Mouse (Mus musculus): ENCODE data around the gene Usp48. TPM values are rescaled to one million over a fixed set of nuclear protein-coding genes. Genes with fewer than 3 reads are reported as not detected.

Usp48 gene
- polyA plus RNA-seq, 1 experiment from 2014 or later = 100 TPM

GRCm38 (mm10) chr4:137706510-137706909, 113.0 kb downstream of the Usp48 start:
- H3K9ac ChIP-seq (replicated peaks) = no peak overlapping the region; the same call in 1 of the 2 replicates
- no peak for ATAC-seq (ENCODE audit: insufficient number of reproducible peaks, insufficient read depth, low FRiP score, low TSS enrichment, low read depth)
- peaks cover 20% of the 10 kb centered on the region for H3K4me1 ChIP-seq (replicated peaks)
- 76% methylated on average over 7 of the region's 7 CpGs for WGBS
- peaks cover 24% of the 10 kb centered on the region; the same call in 1 of the 2 replicates for H3K27me3 ChIP-seq
- H3K27ac ChIP-seq = no peak overlapping the region
- no peaks in the 10 kb centered on the region for H3K36me3 ChIP-seq
- H3K4me3 ChIP-seq (replicated peaks) = no peak overlapping the region
- H3K9me3 ChIP-seq = no peaks in the 10 kb centered on the region
- H3K4me2 ChIP-seq = peak overlapping the region; percentile 86; the same call in 1 of the 2 replicates

GRCm38 (mm10) chr4:137707216-137707990, 113.8 kb downstream of the Usp48 start:
- peak; percentile 87 for ATAC-seq (ENCODE audit: insufficient number of reproducible peaks, insufficient read depth, low FRiP score, low TSS enrichment, low read depth)
- Histone ChIP-seq H3K9ac (replicated peaks) (peak overlapping the region; percentile 85), H3K4me2 (peak overlapping the region; percentile 86), H3K36me3 (no peaks in the 10 kb centered on the region), H3K4me3 (replicated peaks) (peak overlapping the region; percentile 70), H3K9me3 (no peaks in the 10 kb centered on the region), H3K27me3 (peaks cover 24% of the 10 kb centered on the region; the same call in 1 of the 2 replicates), H3K4me1 (replicated peaks) (peaks cover 20% of the 10 kb centered on the region), H3K27ac (peak overlapping the region; percentile 29; the same call in 1 of the 2 replicates)
- WGBS = 2% methylated on average over 46 of the region's 52 CpGs

Other genes starting within 250 kb of the Usp48 start
- 589 and 620 TPM in 2 replicates for gene Cdc42, start 236.0 kb upstream of the Usp48 start, polyA plus RNA-seq (2016; fragmentation: Nextera tagmentation; extraction: Ambion mirVana)
- gene Cela3a, start 184.0 kb upstream of the Usp48 start, polyA plus RNA-seq (2016; fragmentation: Nextera tagmentation; extraction: Ambion mirVana) = not detected in 2 replicates
- not detected in 2 replicates for gene Cela3b, start 163.2 kb upstream of the Usp48 start, polyA plus RNA-seq (2016; fragmentation: Nextera tagmentation; extraction: Ambion mirVana)
- gene 1700013G24Rik, start 140.5 kb upstream of the Usp48 start, polyA plus RNA-seq (2016; fragmentation: Nextera tagmentation; extraction: Ambion mirVana) = not detected in 2 replicates
- 14.3 and 18.8 TPM in 2 replicates for gene Hspg2, start 125.0 kb upstream of the Usp48 start, polyA plus RNA-seq (2016; fragmentation: Nextera tagmentation; extraction: Ambion mirVana)
- not detected in 2 replicates for gene Ldlrad2, start 19.2 kb upstream of the Usp48 start, polyA plus RNA-seq (2016; fragmentation: Nextera tagmentation; extraction: Ambion mirVana)
- 5.9 and 8.4 TPM in 2 replicates for gene Rap1gap, start 71.0 kb downstream of the Usp48 start, polyA plus RNA-seq (2016; fragmentation: Nextera tagmentation; extraction: Ambion mirVana)
- gene Alpl, start 202.6 kb downstream of the Usp48 start, polyA plus RNA-seq (2016; fragmentation: Nextera tagmentation; extraction: Ambion mirVana) = 2.3 and 4.3 TPM in 2 replicates

Measured in limb, embryonic 12.5 days (tissue).